Mouse (Mus musculus) G1E (cell line): ENCODE results near the gene S100a3.

Source experiments
- CTCF ChIP-seq: IDR thresholded peaks from 2 replicates; pipeline ENCODE4 v1.5.1; 2012; ENCODE audit warnings: low read depth, low read length, inconsistent platforms, mixed read lengths
- TAL1 ChIP-seq: conservative IDR thresholded peaks from 2 replicates; pipeline ENCODE4 v1.6.1; 2012; ENCODE audit warnings: low read depth, low read length, inconsistent platforms, mixed read lengths

GRCm38 (mm10) chr3:90611494-90611893, 51.1 kb downstream of the S100a3 start:
- TF ChIP-seq CTCF (no peak), TAL1 (no peak)
